Mouse (Mus musculus) ES-Bruce4 (cell line): ENCODE results near the gene Ccdc24. TPM values are rescaled to one million over a fixed set of nuclear protein-coding genes. Genes with fewer than 3 reads are reported as not detected.
A peak's percentile ranks its signal among the peaks of the same experiment; 100 is the strongest.

Source experiments
- H3K27ac ChIP-seq: 2 replicates; pipeline ENCODE4 v1.5.1; 2012; ENCODE audit warnings: low read length, inconsistent platforms; ENCODE audit not compliant: insufficient read depth
- H3K27me3 ChIP-seq: 2 replicates; pipeline ENCODE4 v1.6.1; 2012; ENCODE audit warnings: mild to moderate bottlenecking, low read length, inconsistent platforms; ENCODE audit not compliant: control insufficient read depth, poor library complexity, insufficient read depth, severe bottlenecking
- H3K36me3 ChIP-seq: 2 replicates; pipeline ENCODE4 v1.6.1; 2012; ENCODE audit warnings: inconsistent platforms, mild to moderate bottlenecking, low read length, moderate library complexity; ENCODE audit not compliant: control insufficient read depth, poor library complexity, insufficient read depth, severe bottlenecking
- H3K4me1 ChIP-seq: one replicate; pipeline ENCODE4 v1.8.1; 2011; ENCODE audit warnings: low read length; ENCODE audit not compliant: control insufficient read depth, insufficient read depth
- H3K4me3 ChIP-seq: 2 replicates; pipeline ENCODE4 v1.5.1; 2011; ENCODE audit warnings: low read depth, mild to moderate bottlenecking, low read length
- H3K9ac ChIP-seq: 2 replicates; pipeline ENCODE4 v1.6.1; 2012; ENCODE audit warnings: low read depth, mild to moderate bottlenecking, inconsistent platforms; ENCODE audit not compliant: poor library complexity, severe bottlenecking
- H3K9me3 ChIP-seq: replicated peaks from 2 replicates; pipeline ENCODE4 v1.6.1; 2012; ENCODE audit warnings: mild to moderate bottlenecking, low read length, inconsistent platforms; ENCODE audit not compliant: control insufficient read depth, poor library complexity, insufficient read depth, severe bottlenecking
- CTCF ChIP-seq: IDR thresholded peaks from one replicate; pipeline ENCODE4 v1.8.1; 2011; ENCODE audit warnings: low read depth, low read length
- EP300 ChIP-seq: IDR thresholded peaks from 2 replicates; pipeline ENCODE4 v1.6.1; 2011; ENCODE audit warnings: low read depth, low read length; ENCODE audit not compliant: insufficient read depth
- POLR2A ChIP-seq: IDR thresholded peaks from one replicate; pipeline ENCODE4 v1.8.1; 2011; ENCODE audit warnings: low read length; ENCODE audit not compliant: insufficient read depth
- polyA plus RNA-seq: library from polyadenylated mRNA; stranded (reverse); fragments of >200 nt; gene quantifications from 2 replicates; pipeline ENCODE4 v1.2.4, GENCODE M21; 2011; ENCODE audit warnings: low read depth; ENCODE audit not compliant: missing spikeins, insufficient read depth, insufficient read length

The Ccdc24 gene
- polyA plus RNA-seq, 1 experiment: 3.8 TPM

DNA sequence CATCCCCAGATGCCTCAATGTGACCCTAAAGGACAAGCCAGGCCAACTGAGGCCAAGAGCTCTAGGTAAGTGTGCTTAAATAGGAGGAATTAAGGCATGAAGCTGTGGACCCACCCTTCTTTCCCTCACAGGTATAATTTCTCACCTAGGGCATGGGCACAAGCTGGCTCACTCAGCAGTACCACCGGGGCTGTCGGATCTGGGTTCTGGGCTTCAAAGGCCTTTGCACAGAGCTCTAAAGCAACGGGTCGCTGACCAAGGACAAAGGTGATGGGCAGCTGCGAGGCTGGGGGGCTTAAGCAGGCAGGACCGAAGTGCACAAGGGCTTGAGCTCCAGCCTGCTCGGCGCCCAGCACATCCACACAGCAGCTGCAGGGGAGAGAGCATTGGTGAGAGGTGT is 18.4 kb upstream of the Ccdc24 start:
- peaks cover 2% of the 10 kb centered on the region for H3K4me1 ChIP-seq
- 0 out of 2 replicates have a peak overlapping the region, but pooled peaks have one; percentile 79 for H3K4me3 ChIP-seq
- no peak overlapping the region for H3K27ac ChIP-seq
- H3K9me3 ChIP-seq: no peaks in the 10 kb centered on the region
- H3K27me3 ChIP-seq: no peaks in the 10 kb centered on the region
- H3K9ac ChIP-seq: no peak overlapping the region
- TF ChIP-seq EP300 (no peak), CTCF (no peak), POLR2A (no peak)
- H3K36me3 ChIP-seq: peaks cover 11% of the 10 kb centered on the region; the same call in 1 of the 2 replicates

DNA sequence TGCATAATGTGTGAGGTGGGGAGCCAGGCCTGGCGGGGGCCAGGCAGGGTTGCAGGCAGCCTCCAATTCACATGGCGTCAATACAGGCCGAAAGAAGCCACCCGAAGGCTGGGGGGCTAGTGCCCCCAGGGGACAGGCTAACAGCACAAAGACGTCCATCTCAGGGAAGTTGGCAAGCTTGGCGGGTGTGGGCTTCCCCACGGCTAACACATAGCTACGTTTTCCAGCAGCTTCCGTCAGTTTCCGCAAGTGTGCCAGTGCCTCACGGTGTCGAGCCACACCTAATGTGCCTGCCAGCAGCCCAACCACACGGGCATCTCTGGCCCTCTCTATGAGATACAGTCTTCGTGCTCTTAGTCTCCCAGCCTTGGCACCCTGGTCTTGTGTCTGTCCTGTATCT is 17.7 kb upstream of the Ccdc24 start:
- H3K27me3 ChIP-seq: no peaks in the 10 kb centered on the region
- H3K9ac ChIP-seq: no peak overlapping the region
- no peak overlapping the region for H3K4me3 ChIP-seq
- H3K27ac ChIP-seq: no peak overlapping the region
- H3K36me3 ChIP-seq: peaks cover 17% of the 10 kb centered on the region
- H3K4me1 ChIP-seq: peaks cover 2% of the 10 kb centered on the region
- no peak for TF ChIP-seq EP300
- no peak for TF ChIP-seq CTCF
- TF ChIP-seq POLR2A: no peak
- H3K9me3 ChIP-seq: no peaks in the 10 kb centered on the region

DNA sequence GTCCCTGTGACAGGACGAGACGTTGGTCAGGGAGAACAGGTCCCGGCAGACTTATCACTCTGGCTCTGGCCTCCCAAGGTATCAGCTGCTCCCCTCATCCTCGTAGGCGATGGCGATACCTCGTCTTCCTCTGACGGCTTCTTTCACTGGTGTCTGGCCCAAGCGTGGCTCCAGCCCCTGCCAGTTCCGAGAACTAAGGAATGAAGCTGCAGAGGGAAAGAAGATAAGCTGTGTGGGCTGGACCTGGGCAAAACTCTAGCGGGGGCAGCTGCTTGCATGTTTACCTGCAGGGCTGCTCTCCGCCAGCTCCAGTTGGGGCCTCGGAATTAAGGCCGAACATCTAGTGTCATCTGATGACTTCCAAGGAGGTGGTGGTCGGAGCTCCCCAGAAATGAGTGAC is 17.1 kb upstream of the Ccdc24 start:
- Histone ChIP-seq H3K4me1 (peaks cover 2% of the 10 kb centered on the region), H3K27me3 (no peaks in the 10 kb centered on the region), H3K9me3 (no peaks in the 10 kb centered on the region), H3K9ac (no peak overlapping the region), H3K4me3 (no peak overlapping the region), H3K27ac (no peak overlapping the region), H3K36me3 (peaks cover 23% of the 10 kb centered on the region)
- TF ChIP-seq CTCF (no peak), EP300 (no peak), POLR2A (no peak)

DNA sequence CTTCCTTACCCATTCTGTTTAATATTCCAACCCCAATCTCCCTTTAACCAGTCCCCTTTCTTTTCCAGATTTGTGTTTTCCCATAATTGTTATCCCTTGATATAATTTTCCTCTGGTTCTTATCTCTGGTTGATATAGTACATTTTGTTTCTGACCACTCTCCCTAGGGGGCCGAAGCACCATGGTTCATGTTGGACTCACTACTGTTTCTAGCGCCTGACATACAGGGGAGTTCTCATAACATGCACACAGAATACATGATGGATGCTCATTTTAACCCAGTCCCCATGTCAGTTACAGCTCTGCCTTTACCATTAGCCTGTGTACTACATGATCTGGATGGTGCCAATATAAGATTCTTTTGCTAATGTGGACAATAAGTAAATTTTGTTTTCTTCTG is 15.6 kb upstream of the Ccdc24 start:
- TF ChIP-seq EP300 (no peak), CTCF (no peak), POLR2A (no peak)
- Histone ChIP-seq H3K4me3 (no peak overlapping the region), H3K9me3 (no peaks in the 10 kb centered on the region), H3K27me3 (no peaks in the 10 kb centered on the region), H3K36me3 (peaks cover 23% of the 10 kb centered on the region), H3K27ac (no peak overlapping the region), H3K4me1 (peaks cover 2% of the 10 kb centered on the region), H3K9ac (no peak overlapping the region)

DNA sequence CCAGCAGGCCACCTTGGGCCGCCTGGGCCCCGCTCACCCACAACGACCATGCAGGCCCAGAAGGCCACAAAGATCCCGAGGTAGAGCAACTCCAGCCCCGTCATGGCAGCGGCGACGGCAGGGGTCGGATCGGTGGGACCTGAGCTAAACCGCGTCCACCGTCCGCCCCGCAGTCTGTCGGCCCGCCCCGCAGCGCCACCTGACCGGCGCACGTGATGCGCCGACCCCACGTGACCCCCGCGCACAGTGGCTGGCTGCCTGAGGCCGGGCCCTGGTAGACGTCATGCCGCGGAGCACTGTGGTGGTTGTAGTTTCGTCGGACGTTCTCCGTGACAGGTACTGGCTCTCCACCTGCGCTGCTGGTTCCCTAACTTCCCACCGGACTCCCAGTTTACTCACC is 14.8 kb upstream of the Ccdc24 start, which contains the start of gene Atp6v0b:
Atp6v0b (minus strand) TSS at position 201 of the 400 bp plus-strand sequence.
- Histone ChIP-seq H3K9me3 (no peaks in the 10 kb centered on the region), H3K36me3 (peaks cover 23% of the 10 kb centered on the region), H3K4me1 (peaks cover 2% of the 10 kb centered on the region), H3K27me3 (no peaks in the 10 kb centered on the region), H3K27ac (no peak within 1 kb of the TSS), H3K9ac (peak within 1 kb of the TSS; percentile 77), H3K4me3 (peak within 1 kb of the TSS; percentile 74)
- TF ChIP-seq EP300: no peak
- no peak for TF ChIP-seq CTCF
- peak; percentile 53 for TF ChIP-seq POLR2A

DNA sequence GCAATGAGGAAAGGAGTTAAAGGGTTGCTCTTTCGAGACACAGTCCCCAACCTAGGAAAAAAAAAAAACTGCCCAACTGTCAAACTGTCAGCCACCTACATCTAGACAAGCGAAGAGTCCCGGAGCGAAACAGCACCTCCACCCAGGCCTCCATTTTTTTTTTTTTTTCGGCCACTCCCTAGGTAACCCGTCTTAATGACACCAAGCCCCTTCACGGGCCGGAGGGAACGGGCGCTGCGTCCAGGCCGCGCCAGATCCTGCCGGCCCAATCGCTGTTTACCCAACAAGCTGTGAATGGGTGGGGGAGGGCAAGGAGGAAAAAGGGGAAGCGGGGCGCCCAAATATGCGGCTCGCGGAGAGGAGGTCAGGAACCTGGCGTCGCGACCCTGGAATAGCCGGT is 14.3 kb upstream of the Ccdc24 start:
- H3K9me3 ChIP-seq: no peaks in the 10 kb centered on the region
- H3K27me3 ChIP-seq: no peaks in the 10 kb centered on the region
- H3K27ac ChIP-seq: no peak overlapping the region
- H3K36me3 ChIP-seq: peaks cover 23% of the 10 kb centered on the region
- H3K4me3 ChIP-seq: peak overlapping the region; percentile 74
- TF ChIP-seq CTCF (no peak), EP300 (no peak), POLR2A (no peak)
- H3K9ac ChIP-seq: peak overlapping the region; percentile 77
- H3K4me1 ChIP-seq: peaks cover 2% of the 10 kb centered on the region
